Mouse (Mus musculus): ENCODE measurements around the gene Ptpn3. TPM values are rescaled to one million over a fixed set of nuclear protein-coding genes. Genes with fewer than 3 reads are reported as not detected.
A peak's percentile ranks its signal among the peaks of the same experiment; 100 is the strongest.
"Not testable (repeated sequence)": the region's sequence is repeated elsewhere in the genome, so short reads cannot be mapped to it uniquely, and the experiment has no call there.

Ptpn3 gene
- polyA plus RNA-seq, 1 experiment from 2014 or later, result 3.5 TPM

DNA sequence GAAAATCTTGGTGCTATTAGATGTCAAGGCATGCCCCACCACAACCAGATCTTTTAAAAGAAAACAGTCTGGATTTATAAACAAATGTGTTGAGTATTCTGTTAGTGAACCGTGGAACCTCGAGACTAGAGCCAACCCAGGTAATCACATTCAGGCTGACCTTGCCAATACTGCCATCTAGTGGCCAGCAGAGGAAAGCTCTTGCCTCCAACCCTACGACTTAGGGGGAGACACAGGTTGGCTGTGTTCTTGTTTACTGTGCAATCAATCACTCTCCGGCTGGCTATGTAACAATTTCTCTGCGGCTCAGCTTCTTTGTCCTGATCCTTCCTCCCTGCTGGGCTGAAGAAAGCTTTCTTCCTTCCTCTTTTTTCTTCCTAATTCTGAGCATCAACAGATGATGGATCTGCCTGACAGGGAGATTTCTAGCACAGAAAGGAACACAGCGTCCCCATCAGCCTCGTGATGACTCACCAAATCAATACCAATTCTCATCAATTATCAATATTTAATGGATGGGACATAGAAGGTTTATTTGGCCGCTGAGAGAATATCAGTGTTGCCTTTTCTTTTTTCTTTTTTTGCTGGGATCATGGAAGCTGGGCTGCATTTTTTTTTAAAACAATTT, 26.4 kb downstream of the Ptpn3 start:
- Histone ChIP-seq H3K4me1 (peaks cover 16% of the 10 kb centered on the region), H3K27me3 (no peaks in the 10 kb centered on the region), H3K4me2 (replicated peaks) (0 out of 2 replicates have a peak overlapping the region, but pooled peaks have one; percentile 14), H3K9me3 (no peaks in the 10 kb centered on the region), H3K36me3 (no peaks in the 10 kb centered on the region), H3K27ac (no peak overlapping the region), H3K9ac (no peak overlapping the region), H3K4me3 (no peak overlapping the region)
- WGBS, result 10% methylated on average over 8 of the region's 8 CpGs
- ATAC-seq (ENCODE audit: low FRiP score, low read depth), result peak; percentile 70; the same call in 1 of the 2 replicates

DNA sequence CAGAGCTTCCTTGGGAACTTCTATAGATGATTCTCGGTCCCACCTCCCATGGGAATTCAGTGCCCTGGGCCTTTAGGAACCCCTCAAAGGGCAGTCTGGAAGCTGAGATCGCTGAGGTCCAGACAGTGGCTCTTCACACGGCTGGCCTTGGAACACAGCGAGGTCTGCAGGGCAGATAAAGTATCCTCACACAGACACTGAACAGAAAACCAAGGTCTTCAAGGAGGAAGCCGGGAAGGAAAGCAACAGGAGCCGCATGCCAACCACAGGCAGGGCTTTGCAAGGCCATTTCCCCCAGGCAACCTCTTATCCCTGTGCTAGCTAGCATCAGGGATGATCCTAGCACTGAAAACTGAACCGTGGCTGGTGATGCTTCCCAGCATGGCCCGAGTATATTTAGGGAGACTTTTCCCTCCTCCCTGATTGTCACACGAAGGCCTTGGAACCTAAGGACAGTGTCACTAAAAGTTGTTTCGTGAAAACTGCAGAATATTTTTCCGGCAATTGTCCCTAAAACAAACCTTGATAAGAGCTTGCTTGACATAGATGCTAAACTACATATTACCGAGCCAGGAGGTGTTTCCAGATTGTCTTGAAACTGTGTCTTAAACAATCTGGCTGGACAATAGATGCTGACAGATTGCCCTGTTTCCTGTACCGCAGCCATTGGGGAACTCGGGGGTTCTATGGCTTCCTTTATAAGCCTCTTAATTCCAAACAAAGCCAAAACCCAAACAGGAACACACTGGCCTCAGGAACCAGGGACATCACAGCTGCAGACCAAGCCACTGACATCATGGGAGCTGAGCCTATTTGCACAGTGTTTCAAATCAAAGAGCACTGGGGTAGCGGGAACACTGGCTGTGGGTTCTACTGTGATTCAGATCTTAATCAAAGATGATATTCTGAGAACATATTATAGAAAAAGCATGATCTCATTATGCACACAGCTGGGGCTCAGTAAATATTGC, 27.8 kb downstream of the Ptpn3 start:
- H3K4me2 ChIP-seq (replicated peaks), result no peak overlapping the region
- H3K9me3 ChIP-seq, result no peaks in the 10 kb centered on the region
- H3K4me1 ChIP-seq, result peaks cover 4% of the 10 kb centered on the region
- no peaks in the 10 kb centered on the region for H3K27me3 ChIP-seq
- H3K27ac ChIP-seq, result no peak overlapping the region
- no peak overlapping the region for H3K9ac ChIP-seq
- no peak overlapping the region for H3K4me3 ChIP-seq
- H3K36me3 ChIP-seq, result no peaks in the 10 kb centered on the region
- WGBS, result 69% methylated on average over 15 of the region's 15 CpGs
- ATAC-seq (ENCODE audit: low FRiP score, low read depth), result no peak

DNA sequence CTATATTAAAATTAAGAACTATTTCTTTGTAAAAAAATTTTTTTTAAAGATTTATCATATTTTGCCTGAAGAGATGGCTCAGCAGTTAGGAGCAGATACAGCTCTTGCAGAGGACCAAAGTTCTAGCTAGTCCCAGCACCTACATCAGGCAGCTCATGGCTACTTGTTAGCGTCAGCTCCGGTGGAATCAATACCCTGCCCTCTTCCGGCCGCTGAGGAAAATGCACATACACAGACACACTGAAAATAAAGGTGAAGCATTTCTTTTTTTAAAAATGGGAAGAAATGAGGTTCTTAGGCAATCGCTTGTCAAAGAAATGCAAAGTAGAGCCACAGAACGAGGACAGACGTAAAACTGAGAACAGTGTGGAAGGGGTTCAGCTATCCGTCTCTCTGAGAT, 30.6 kb downstream of the Ptpn3 start:
- H3K4me2 ChIP-seq (replicated peaks), result no peak overlapping the region
- no peaks in the 10 kb centered on the region for H3K9me3 ChIP-seq
- no peaks in the 10 kb centered on the region for H3K36me3 ChIP-seq
- ATAC-seq (ENCODE audit: low FRiP score, low read depth), result no peak
- WGBS, result 87% methylated on average over 8 of the region's 8 CpGs
- no peaks in the 10 kb centered on the region for H3K27me3 ChIP-seq
- no peaks in the 10 kb centered on the region for H3K4me1 ChIP-seq
- H3K9ac ChIP-seq, result no peak overlapping the region
- no peak overlapping the region for H3K27ac ChIP-seq
- H3K4me3 ChIP-seq, result no peak overlapping the region

DNA sequence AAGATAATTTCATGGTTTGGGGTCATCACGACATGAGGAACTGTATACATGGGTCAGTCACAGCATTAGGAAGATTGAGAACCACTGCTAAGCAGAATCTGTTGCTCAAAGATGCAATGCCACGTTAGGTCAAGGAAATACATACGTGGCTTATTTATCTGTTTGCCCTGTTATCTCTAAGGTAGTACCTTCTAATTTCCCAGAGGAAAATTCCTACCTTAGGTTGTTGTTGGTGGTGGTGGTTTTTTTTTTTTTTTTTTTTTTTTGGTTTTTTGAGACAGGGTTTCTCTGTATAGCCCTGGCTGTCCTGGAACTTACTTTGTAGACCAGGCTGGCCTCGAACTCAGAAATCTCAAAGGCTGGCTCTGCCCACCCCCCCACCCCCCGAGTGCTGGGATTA, 31.1 kb downstream of the Ptpn3 start:
- not testable (repeated sequence) for H3K4me1 ChIP-seq; H3K27me3 ChIP-seq; ATAC-seq (ENCODE audit: low FRiP score, low read depth); H3K36me3 ChIP-seq; H3K9ac ChIP-seq; H3K4me2 ChIP-seq (replicated peaks); H3K27ac ChIP-seq; H3K4me3 ChIP-seq; H3K9me3 ChIP-seq
- WGBS, result 92% methylated on average over 5 of the region's 5 CpGs

DNA sequence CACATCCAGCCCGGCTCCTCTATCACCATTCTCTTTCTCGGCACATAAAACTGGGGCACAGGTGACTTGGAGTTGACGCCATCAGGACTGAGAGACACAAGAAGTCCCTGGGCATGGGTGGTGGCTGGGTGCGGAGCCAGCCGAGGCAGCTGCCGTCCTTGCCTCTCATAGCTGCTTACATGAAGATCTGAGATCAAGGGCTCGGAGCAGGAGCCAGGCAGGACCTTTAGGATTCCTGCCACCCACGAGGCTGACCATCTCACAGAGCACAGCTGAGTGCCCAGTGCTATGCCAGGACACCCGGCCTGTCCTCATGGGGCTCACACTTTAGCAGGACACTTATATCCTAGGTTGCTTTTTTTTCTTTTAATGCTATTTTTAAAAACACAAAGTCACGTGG, 32.3 kb downstream of the Ptpn3 start:
- ATAC-seq (ENCODE audit: low FRiP score, low read depth), result no peak
- H3K4me2 ChIP-seq (replicated peaks), result no peak overlapping the region
- WGBS, result 86% methylated on average over 10 of the region's 10 CpGs

DNA sequence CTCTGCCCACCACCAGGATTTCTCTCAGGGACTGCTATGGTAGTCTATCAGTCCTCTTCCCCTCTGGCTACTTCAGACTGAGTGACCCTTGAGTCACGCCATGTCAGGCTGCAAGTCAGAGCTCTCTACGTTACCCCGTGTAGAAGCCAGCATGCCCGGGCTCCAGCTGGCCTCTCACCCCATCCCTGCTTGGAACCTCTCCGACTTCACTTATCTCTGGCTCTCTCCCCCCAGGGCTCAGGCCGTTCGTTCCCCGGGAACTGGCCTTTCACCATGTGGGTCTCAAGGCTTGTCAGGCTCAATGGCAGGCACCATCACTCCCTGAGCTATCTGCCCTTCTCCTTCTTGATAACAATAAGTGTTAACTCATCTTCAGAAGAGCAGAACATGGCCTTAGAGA, 33.3 kb downstream of the Ptpn3 start:
- no peak overlapping the region for H3K27ac ChIP-seq
- no peak overlapping the region for H3K4me2 ChIP-seq (replicated peaks)
- H3K27me3 ChIP-seq, result no peaks in the 10 kb centered on the region
- no peaks in the 10 kb centered on the region for H3K36me3 ChIP-seq
- H3K4me3 ChIP-seq, result no peak overlapping the region
- WGBS, result 84% methylated on average over 8 of the region's 8 CpGs
- no peak for ATAC-seq (ENCODE audit: low FRiP score, low read depth)
- no peaks in the 10 kb centered on the region for H3K9me3 ChIP-seq
- no peak overlapping the region for H3K9ac ChIP-seq
- H3K4me1 ChIP-seq, result no peaks in the 10 kb centered on the region

More for the DNA sequence above, 32.3 kb downstream of the Ptpn3 start:
- H3K27me3 ChIP-seq, result no peaks in the 10 kb centered on the region
- no peak overlapping the region for H3K4me3 ChIP-seq
- H3K36me3 ChIP-seq, result no peaks in the 10 kb centered on the region
- no peaks in the 10 kb centered on the region for H3K9me3 ChIP-seq
- no peak overlapping the region for H3K27ac ChIP-seq
- no peak overlapping the region for H3K9ac ChIP-seq
- no peaks in the 10 kb centered on the region for H3K4me1 ChIP-seq

DNA sequence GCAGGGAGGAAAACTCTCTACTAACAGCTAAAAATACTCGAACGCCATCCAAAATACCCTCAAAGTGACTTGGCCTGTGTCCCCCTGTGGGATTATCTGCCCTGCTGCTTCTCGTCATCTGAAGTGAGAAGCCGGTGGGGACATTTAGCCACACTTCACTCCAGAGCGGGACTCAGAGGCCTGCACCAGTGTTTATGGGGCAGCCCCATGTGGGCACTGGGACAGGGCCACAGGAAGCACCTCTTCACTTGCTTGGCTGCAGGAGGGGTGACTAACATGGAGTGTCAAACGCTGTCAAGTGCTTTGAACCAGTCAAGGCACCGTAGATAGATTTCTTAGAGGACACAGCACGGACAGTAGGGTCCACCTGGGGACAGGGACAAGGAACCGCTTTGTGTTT, 35.2 kb downstream of the Ptpn3 start:
- Histone ChIP-seq H3K4me1 (peaks cover 15% of the 10 kb centered on the region), H3K4me3 (no peak overlapping the region), H3K9me3 (no peaks in the 10 kb centered on the region), H3K9ac (no peak overlapping the region), H3K27ac (no peak overlapping the region), H3K27me3 (no peaks in the 10 kb centered on the region), H3K36me3 (no peaks in the 10 kb centered on the region), H3K4me2 (replicated peaks) (no peak overlapping the region)
- WGBS, result 75% methylated on average over 9 of the region's 9 CpGs
- no peak for ATAC-seq (ENCODE audit: low FRiP score, low read depth)

DNA sequence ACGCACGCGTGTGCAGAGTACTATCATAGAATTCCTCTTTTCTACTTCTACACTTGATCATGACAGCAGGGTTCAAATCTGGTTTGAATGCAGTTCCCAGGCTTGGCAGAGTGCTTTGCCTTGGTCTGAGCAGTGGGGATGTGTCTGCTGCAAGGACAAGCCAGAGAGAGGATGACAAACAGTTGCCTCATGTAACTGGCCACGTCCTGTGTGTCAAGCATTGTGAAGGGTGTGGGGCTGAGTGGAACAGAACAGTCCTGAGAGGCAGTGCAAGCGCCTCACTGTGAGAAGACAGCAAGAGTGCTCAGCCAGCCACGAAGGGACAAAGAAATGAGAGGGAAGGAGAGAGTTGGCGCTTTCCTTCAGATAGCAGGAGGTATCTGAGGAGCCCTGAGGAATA, 37.9 kb downstream of the Ptpn3 start:
- H3K4me2 ChIP-seq (replicated peaks), result no peak overlapping the region
- H3K36me3 ChIP-seq, result peaks cover 3% of the 10 kb centered on the region; the same call in 1 of the 2 replicates
- H3K4me1 ChIP-seq, result peaks cover 21% of the 10 kb centered on the region
- no peak overlapping the region for H3K27ac ChIP-seq
- no peak for ATAC-seq (ENCODE audit: low FRiP score, low read depth)
- no peak overlapping the region for H3K4me3 ChIP-seq
- H3K9ac ChIP-seq, result no peak overlapping the region
- no peaks in the 10 kb centered on the region for H3K27me3 ChIP-seq
- H3K9me3 ChIP-seq, result no peaks in the 10 kb centered on the region
- WGBS, result 93% methylated on average over 7 of the region's 7 CpGs

DNA sequence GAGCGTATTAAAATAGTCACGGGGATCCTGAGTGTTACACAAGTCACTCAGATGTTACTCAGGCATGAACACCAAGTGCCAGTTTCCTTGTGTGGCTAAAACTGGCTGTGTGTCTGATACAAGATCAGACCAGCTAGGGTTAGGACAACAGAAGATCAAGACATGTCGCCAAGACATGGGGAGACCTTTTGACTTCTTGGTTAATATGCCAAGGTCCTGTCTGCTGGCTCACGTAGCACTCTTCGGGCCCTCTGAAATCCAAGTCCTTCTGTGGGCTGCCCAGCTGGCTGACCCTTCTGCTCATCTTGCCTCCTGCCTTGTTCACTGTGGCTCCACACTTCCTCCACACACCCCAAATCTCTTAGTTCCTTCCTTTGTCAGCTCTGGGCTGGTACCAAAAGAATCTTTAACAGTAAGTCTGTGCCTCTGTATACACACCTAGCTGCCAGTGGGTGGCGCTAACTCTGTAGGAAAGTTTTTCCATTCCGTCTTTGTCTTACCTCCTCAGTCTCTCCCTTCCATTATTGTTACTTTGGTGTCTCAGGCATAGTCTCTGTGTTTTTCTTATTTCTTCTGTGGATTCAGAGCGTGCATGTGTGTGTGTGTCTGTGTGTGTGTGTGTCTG, 38.5 kb downstream of the Ptpn3 start:
- WGBS, result 72% methylated on average over 8 of the region's 8 CpGs

DNA sequence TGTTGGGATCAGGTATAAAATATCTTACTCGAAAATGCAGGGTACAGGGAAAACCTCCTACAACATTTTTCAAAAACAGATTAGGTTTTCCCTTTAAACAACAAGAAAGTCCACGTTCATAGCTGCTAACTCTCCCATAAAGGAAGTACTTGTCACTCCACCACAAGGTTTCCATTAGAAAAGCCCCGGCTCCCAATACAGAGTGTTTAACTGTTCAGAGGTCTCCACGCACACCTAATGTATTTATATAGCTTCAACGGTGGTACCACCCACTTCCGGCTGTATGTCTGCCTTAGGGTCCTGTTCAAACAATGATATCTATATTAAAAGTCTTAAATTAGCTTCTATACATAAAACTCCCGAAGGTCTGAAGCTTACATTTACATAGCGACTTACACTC, 39.2 kb downstream of the Ptpn3 start:
- H3K4me3 ChIP-seq, result no peak overlapping the region
- WGBS, result 26% methylated on average over 8 of the region's 8 CpGs
- no peak overlapping the region for H3K4me2 ChIP-seq (replicated peaks)
- no peaks in the 10 kb centered on the region for H3K9me3 ChIP-seq
- peaks cover 3% of the 10 kb centered on the region; the same call in 1 of the 2 replicates for H3K36me3 ChIP-seq
- no peak; the same call in 1 of the 2 replicates for ATAC-seq (ENCODE audit: low FRiP score, low read depth)
- H3K27me3 ChIP-seq, result no peaks in the 10 kb centered on the region
- H3K9ac ChIP-seq, result no peak overlapping the region
- peak overlapping the region; percentile 55; the same call in 1 of the 2 replicates for H3K27ac ChIP-seq
- peaks cover 34% of the 10 kb centered on the region for H3K4me1 ChIP-seq

More for the DNA sequence above, 38.5 kb downstream of the Ptpn3 start:
- H3K27me3 ChIP-seq, result no peaks in the 10 kb centered on the region
- no peak overlapping the region for H3K9ac ChIP-seq
- no peaks in the 10 kb centered on the region for H3K9me3 ChIP-seq
- H3K4me3 ChIP-seq, result no peak overlapping the region
- no peak for ATAC-seq (ENCODE audit: low FRiP score, low read depth)
- peak overlapping the region; percentile 55; the same call in 1 of the 2 replicates for H3K27ac ChIP-seq
- H3K36me3 ChIP-seq, result peaks cover 3% of the 10 kb centered on the region; the same call in 1 of the 2 replicates
- H3K4me2 ChIP-seq (replicated peaks), result no peak overlapping the region
- H3K4me1 ChIP-seq, result peaks cover 26% of the 10 kb centered on the region

DNA sequence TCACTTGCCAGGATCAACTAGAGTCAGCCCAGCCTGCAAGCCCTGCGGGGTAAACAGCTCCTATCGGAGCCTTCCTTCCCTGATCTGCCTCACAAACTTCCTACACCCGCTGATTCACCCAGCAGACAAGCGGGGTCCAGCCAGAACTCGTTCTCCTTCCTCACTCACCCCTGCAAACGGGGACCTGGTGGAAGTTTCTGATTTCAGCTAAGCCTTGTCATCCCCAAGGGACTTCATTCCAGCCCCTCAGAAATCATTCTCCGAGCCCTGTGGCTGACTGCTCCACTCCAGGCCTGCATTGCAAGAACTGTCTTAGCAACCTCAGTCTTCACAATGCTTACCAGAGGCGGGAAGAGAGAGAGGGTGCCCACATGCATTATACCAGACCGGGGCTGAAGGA, 39.8 kb downstream of the Ptpn3 start:
- Histone ChIP-seq H3K4me3 (no peak overlapping the region), H3K27me3 (no peaks in the 10 kb centered on the region), H3K9me3 (no peaks in the 10 kb centered on the region), H3K4me1 (peaks cover 38% of the 10 kb centered on the region), H3K9ac (no peak overlapping the region), H3K27ac (peak overlapping the region; percentile 59), H3K4me2 (replicated peaks) (no peak overlapping the region; the same call in 1 of the 2 replicates), H3K36me3 (peaks cover 3% of the 10 kb centered on the region; the same call in 1 of the 2 replicates)
- peak; percentile 17; the same call in 1 of the 2 replicates for ATAC-seq (ENCODE audit: low FRiP score, low read depth)
- WGBS, result 23% methylated on average over 9 of the region's 9 CpGs
